Mouse (Mus musculus) spleen, adult 2 months (tissue): ENCODE measurements at regions not wholly inside any gene's neighbourhood (a gene's known extent, or its start where the extent isn't known, plus 50 kb on each side); places are given as distances from the start of the nearest gene placed in this dataset.

ENCODE experiments used
- CTCF ChIP-seq: fragments of 200-500 bp; IDR thresholded peaks from 2 replicates; pipeline ENCODE4 v1.5.1; 2011; ENCODE audit warnings: mild to moderate bottlenecking, inconsistent platforms; ENCODE audit not compliant: insufficient read depth, insufficient read length, insufficient replicate concordance; ENCODE audit errors: extremely low read depth
- POLR2A ChIP-seq: fragments of 200-500 bp; IDR thresholded peaks from 2 replicates; pipeline ENCODE4 v1.6.1; 2011; ENCODE audit warnings: low read depth, low read length, inconsistent platforms

DNA sequence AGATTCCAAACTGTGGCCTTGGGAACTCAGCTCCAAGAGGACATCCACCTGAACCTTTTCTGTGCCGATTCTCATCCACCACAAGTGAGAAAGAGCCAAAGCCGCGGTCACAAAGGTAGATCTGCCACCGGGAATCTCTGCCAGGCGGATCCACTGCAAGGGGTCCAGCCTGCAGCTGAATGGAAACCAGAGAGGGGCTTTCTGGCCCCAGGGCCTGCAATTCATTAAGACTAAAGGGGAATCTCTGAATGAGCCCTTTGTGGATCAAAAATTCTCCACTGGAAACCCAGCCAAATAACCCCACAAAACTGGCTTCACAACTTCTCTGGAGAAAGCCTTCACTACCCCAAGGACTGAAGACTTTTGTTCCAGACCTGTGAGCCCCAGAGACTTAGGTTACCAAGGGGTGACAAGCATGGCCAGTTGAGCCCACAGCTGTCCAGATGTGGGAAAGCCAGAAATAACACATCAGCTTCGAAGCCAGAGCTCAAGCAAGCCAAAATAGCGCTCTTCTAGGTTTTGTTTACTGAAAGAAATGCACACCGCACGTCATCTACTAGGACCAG is 68.3 kb downstream of the Psmg1 start:
- TF ChIP-seq POLR2A (no peak), CTCF (no peak)
